ENCODE assay signal across 8 mouse cellular contexts in the genomic region with DNA sequence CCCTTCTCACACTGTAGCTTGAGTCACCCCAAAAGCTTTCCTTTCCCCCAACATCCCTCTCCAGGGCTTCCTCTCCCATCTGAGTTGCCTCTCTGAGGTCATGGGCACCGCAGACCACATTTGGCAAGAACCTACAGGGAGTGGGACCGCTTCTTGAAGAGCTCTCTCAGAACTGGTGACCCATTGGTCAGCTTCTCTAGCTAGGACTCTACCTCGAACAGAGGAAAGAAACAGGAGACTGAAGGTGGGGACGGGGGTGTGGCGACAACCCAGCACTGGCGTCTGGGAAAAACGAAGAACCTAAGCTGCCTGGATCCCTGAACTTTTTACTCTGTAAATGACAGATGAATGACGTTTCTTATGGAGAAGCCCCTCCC. TPM values are rescaled to one million over a fixed set of nuclear protein-coding genes. Genes with fewer than 3 reads are reported as not detected.
DNase-seq lines count a peak whose midpoint lies in the region; ATAC-seq and TF ChIP-seq lines count a peak whose summit lies in the region.

No protein-coding gene starts in this region.

- no peak for ATAC-seq in heart, embryonic 14.5 days (ENCODE audit: insufficient number of reproducible peaks, insufficient read depth, low FRiP score, low read depth)
- ATAC-seq in Patski = peak; percentile 51
- no peak for ATAC-seq in hindbrain, embryonic 15.5 days (ENCODE audit: low FRiP score, low read depth)
- no peak for ATAC-seq in midbrain, embryonic 14.5 days (ENCODE audit: low FRiP score, low TSS enrichment)

- peaks cover 13 to 15% of the 10 kb centered on the region in 2 experiments for H3K4me1 ChIP-seq in heart, embryonic 14.5 days (ENCODE audit: control insufficient read depth in 2 of 2, insufficient read depth in 2 of 2, low read length in 2 of 2)
- peaks cover 13% of the 10 kb centered on the region; the same call in 1 of the 2 replicates for H3K4me1 ChIP-seq in hindbrain, embryonic 15.5 days (replicated peaks)
- peaks cover 7% of the 10 kb centered on the region for H3K4me1 ChIP-seq in midbrain, embryonic 14.5 days (ENCODE audit: control insufficient read depth, insufficient read depth, low read length)

- peak overlapping the region; percentile 39 for H3K4me3 ChIP-seq in heart, embryonic 14.5 days (ENCODE audit: control insufficient read depth in 1 of 2, insufficient read depth in 1 of 2, low read depth in 1 of 2, low read length in 2 of 2)
- peak overlapping the region; percentile 19; the same call in 1 of the 2 replicates for H3K4me3 ChIP-seq in hindbrain, embryonic 15.5 days
- H3K4me3 ChIP-seq in midbrain, embryonic 14.5 days (replicated peaks; ENCODE audit: low read depth, low read length) = no peak overlapping the region

- in situ Hi-C loops in Patski (cut with MboI; ENCODE audit: low pct_unique_long_range_greater_than_20kb) = loop anchor here (5.0 kb wide), 1 partner anchor 52 kb away; a partner anchor contains a TSS

- POLR2A ChIA-PET in Patski (lab: Charles Lee) = interaction anchor here (0.7 to 3.9 kb wide), 7 partner anchors 22 to 83 kb away, joined by 3 to 38 read pairs (median 6); a partner anchor contains a TSS

- no peaks in the 10 kb centered on the region for H3K27me3 ChIP-seq in heart, embryonic 14.5 days (ENCODE audit: control insufficient read depth, insufficient read depth, low read length)
- no peaks in the 10 kb centered on the region for H3K27me3 ChIP-seq in Patski
- no peaks in the 10 kb centered on the region for H3K27me3 ChIP-seq in hindbrain, embryonic 15.5 days
- no peaks in the 10 kb centered on the region for H3K27me3 ChIP-seq in midbrain, embryonic 14.5 days (ENCODE audit: control insufficient read depth, insufficient read depth, low read length)

- no peak for TF ChIP-seq CTCF in Patski (IDR thresholded peaks at IDR 0.05)

- H3K9me3 ChIP-seq in heart, embryonic 14.5 days (ENCODE audit: control insufficient read depth, low read length) = no peaks in the 10 kb centered on the region
- no peaks in the 10 kb centered on the region for H3K9me3 ChIP-seq in hindbrain, embryonic 15.5 days
- H3K9me3 ChIP-seq in midbrain, embryonic 14.5 days (ENCODE audit: control insufficient read depth, low read length) = no peaks in the 10 kb centered on the region

- H3K4me2 ChIP-seq in heart, embryonic 14.5 days (ENCODE audit: low read length) = peak overlapping the region; percentile 82
- peak overlapping the region; percentile 53 for H3K4me2 ChIP-seq in hindbrain, embryonic 15.5 days
- peak overlapping the region; percentile 47 for H3K4me2 ChIP-seq in midbrain, embryonic 14.5 days (ENCODE audit: low read length)

- WGBS in heart, embryonic 14.5 days = 7% methylated on average over 8 of the region's 8 CpGs
- WGBS in hindbrain, embryonic 15.5 days = 16% methylated on average over 8 of the region's 8 CpGs
- 16% methylated on average over 8 of the region's 8 CpGs for WGBS in midbrain, embryonic 14.5 days

- CTCF ChIA-PET in Patski (lab: Charles Lee) = interaction anchor here (0.7 to 2.8 kb wide), 9 partner anchors 19 to 98 kb away, joined by 3 to 12 read pairs (median 4); a partner anchor contains a TSS

- H3K27ac ChIP-seq in heart, embryonic 14.5 days (replicated peaks in 1 of 2; ENCODE audit: control insufficient read depth in 1 of 2, insufficient read depth in 1 of 2, low read depth in 2 of 2, low read length in 2 of 2) = peak overlapping the region; percentile 90 to 93
- no peak overlapping the region for H3K27ac ChIP-seq in hindbrain, embryonic 15.5 days (replicated peaks)
- H3K27ac ChIP-seq in midbrain, embryonic 14.5 days (replicated peaks; ENCODE audit: low read depth, low read length) = 0 out of 2 replicates have a peak overlapping the region, but pooled peaks have one; percentile 13

- DNase-seq in heart, postnatal 4 days = no peak
- peak; percentile 75 for DNase-seq in Patski (ENCODE audit: low read depth, low spot score)
- no peak for DNase-seq in midbrain, embryonic 14.5 days
- DNase-seq in cerebellum, postnatal 14 days = no peak
- no peak for DNase-seq in left cerebral cortex, adult 8-10 months (ENCODE audit: low spot score in 2 of 2)
- no peak for DNase-seq in layer of hippocampus, adult 9-10 months (ENCODE audit: low spot score)

- H3K9ac ChIP-seq in heart, embryonic 14.5 days (ENCODE audit: low read length) = peak overlapping the region; percentile 65
- no peak overlapping the region for H3K9ac ChIP-seq in hindbrain, embryonic 15.5 days
- no peak overlapping the region for H3K9ac ChIP-seq in midbrain, embryonic 14.5 days (replicated peaks; ENCODE audit: low read length)

- no peaks in the 10 kb centered on the region for H3K36me3 ChIP-seq in heart, embryonic 14.5 days (ENCODE audit: control insufficient read depth, insufficient read depth, low read length)
- no peaks in the 10 kb centered on the region for H3K36me3 ChIP-seq in hindbrain, embryonic 15.5 days
- H3K36me3 ChIP-seq in midbrain, embryonic 14.5 days (ENCODE audit: control insufficient read depth, insufficient read depth, low read length) = no peaks in the 10 kb centered on the region

RNA-seq across cellular contexts. Expression of a gene that starts 51.8 kb away (rescaled TPM):
- 68.5 and 69.3 TPM in 2 replicates for polyA plus RNA-seq in heart, embryonic 14.5 days (2014; fragmentation: Nextera tagmentation; extraction: Ambion mirVana)
- total RNA-seq in heart, postnatal 4 days (2021) = 10 to 100 TPM; 25.4 to 30.7 TPM
- 32.2 TPM for polyA plus RNA-seq in Patski (2021)
- polyA plus RNA-seq in hindbrain, embryonic 15.5 days (2015; fragmentation: Nextera tagmentation; extraction: Ambion mirVana) = 110 and 122 TPM in 2 replicates
- 102 and 125 TPM in 2 replicates for polyA plus RNA-seq in midbrain, embryonic 14.5 days (2014; fragmentation: Nextera tagmentation; extraction: Ambion mirVana)
- total RNA-seq in left cerebral cortex, adult 8-10 months (2022) = 10 to 100 TPM; 40.8 to 45.8 (median 41.1) TPM

RNA-seq across cellular contexts. Expression of a gene that starts 58.2 kb away (rescaled TPM):
- 0.43 and 0.61 TPM in 2 replicates for polyA plus RNA-seq in heart, embryonic 14.5 days (2014; fragmentation: Nextera tagmentation; extraction: Ambion mirVana)
- 1 to 10 TPM; 2.7 to 3.0 TPM for total RNA-seq in heart, postnatal 4 days (2021)
- 31.6 TPM for polyA plus RNA-seq in Patski (2021)
- polyA plus RNA-seq in hindbrain, embryonic 15.5 days (2015; fragmentation: Nextera tagmentation; extraction: Ambion mirVana) = 0.69 and 0.71 TPM in 2 replicates
- 0.28 and 0.30 TPM in 2 replicates for polyA plus RNA-seq in midbrain, embryonic 14.5 days (2014; fragmentation: Nextera tagmentation; extraction: Ambion mirVana)
- total RNA-seq in left cerebral cortex, adult 8-10 months (2022) = 10 to 100 TPM; 53.5 to 60.9 (median 57.6) TPM

Comparison
In these comparisons a context has a peak if more than half of its experiments do, and no peak if none do; other contexts are left out.
1. RNA of a gene that starts 58.2 kb away (polyA plus RNA-seq): 31.6 TPM in Patski (single experiment); 0.69 to 0.71 TPM in hindbrain, embryonic 15.5 days, 0.43 to 0.61 TPM in heart, embryonic 14.5 days and 0.28 to 0.30 TPM in midbrain, embryonic 14.5 days; every median in the first group is over 10 times any median in the second.
2. Peak in every context shown above with its lines, with median percentiles within 50 percentile points of each other: H3K4me2 ChIP-seq.